Mouse (Mus musculus) midbrain, postnatal 0 days (tissue): ENCODE measurements around the gene Higd1c. TPM values are rescaled to one million over a fixed set of nuclear protein-coding genes. Genes with fewer than 3 reads are reported as not detected.
"Not testable (repeated sequence)": the region's sequence is repeated elsewhere in the genome, so short reads cannot be mapped to it uniquely, and the experiment has no call there.

Experiments used
- ATAC-seq: fragments of 200-750 bp; cut with Nextera tagmentation; 2 replicates; pipeline ENCODE4 v1.8.0; 2017; ENCODE audit warnings: moderate number of reproducible peaks, mild to moderate bottlenecking, moderate TSS enrichment, moderate library complexity; ENCODE audit not compliant: low FRiP score
- DNase-seq: peaks from one replicate; pipeline ENCODE4 v3.0.0-alpha.2; 2015; ENCODE audit warnings: low spot score
- H3K27ac ChIP-seq: fragments of 300-500 bp; sonication (generic); 2 replicates; pipeline ENCODE4 v1.5.1; 2014; ENCODE audit warnings: low read depth, mild to moderate bottlenecking, low read length, mixed read lengths
- H3K27me3 ChIP-seq: fragments of 300-500 bp; sonication (generic); 2 replicates; pipeline ENCODE4 v1.6.1; 2014; ENCODE audit warnings: low read length, control low read depth, mixed read lengths; ENCODE audit not compliant: insufficient read depth
- H3K36me3 ChIP-seq: fragments of 300-500 bp; sonication (generic); 2 replicates; pipeline ENCODE4 v1.6.1; 2014; ENCODE audit warnings: low read length, control low read depth, mixed read lengths; ENCODE audit not compliant: insufficient read depth
- H3K4me1 ChIP-seq: fragments of 300-500 bp; sonication (generic); 2 replicates; pipeline ENCODE4 v1.6.1; 2014; ENCODE audit warnings: mild to moderate bottlenecking, control low read depth, antibody characterized with exemption, low read length, mixed read lengths; ENCODE audit not compliant: insufficient read depth
- H3K4me2 ChIP-seq: fragments of 300-500 bp; sonication (generic); 2 replicates; pipeline ENCODE4 v1.6.1; 2014; ENCODE audit warnings: low read depth, mild to moderate bottlenecking, low read length, mixed read lengths; ENCODE audit not compliant: poor library complexity, severe bottlenecking
- H3K4me3 ChIP-seq: fragments of 300-500 bp; sonication (generic); 2 replicates; pipeline ENCODE4 v1.5.1; 2014; ENCODE audit warnings: low read depth, mild to moderate bottlenecking, low read length, moderate library complexity
- H3K9ac ChIP-seq: fragments of 300-500 bp; sonication (generic); replicated peaks from 2 replicates; pipeline ENCODE4 v1.6.1; 2014; ENCODE audit warnings: mild to moderate bottlenecking, low read length, moderate library complexity, mixed read lengths; ENCODE audit not compliant: poor library complexity, severe bottlenecking
- H3K9me3 ChIP-seq: fragments of 300-500 bp; sonication (generic); 2 replicates; pipeline ENCODE4 v1.6.1; 2016; ENCODE audit warnings: low read length, control low read depth
- CTCF ChIP-seq: IDR thresholded peaks from 2 replicates; pipeline ENCODE4 v1.5.1; 2016; ENCODE audit warnings: antibody characterized with exemption, mild to moderate bottlenecking
- WGBS: fragments of 180-500 bp; shearing (Covaris S2); extraction: QIAGEN DNeasy Blood & Tissue Kit; methylation state at CpG from one replicate; pipeline ENCODE4 v1.1.7; 2014; 5-methylcytosine and 5-hydroxymethylcytosine counted together
- polyA plus RNA-seq: library from polyadenylated mRNA; unstranded; fragments of >200 nt; fragmentation: Nextera tagmentation; extraction: Ambion mirVana; gene quantifications from 2 replicates; pipeline ENCODE4 v1.2.1, GENCODE M21; 2015
- total RNA-seq: library from RNA; depleted of rRNA; stranded (reverse); fragments of >200 nt; gene quantifications from 2 replicates; pipeline ENCODE4 v1.2.3, GENCODE M21; 2014

Gene Higd1c
- total and polyA plus RNA-seq, 2 experiments from 2014 or later = not detected

DNA sequence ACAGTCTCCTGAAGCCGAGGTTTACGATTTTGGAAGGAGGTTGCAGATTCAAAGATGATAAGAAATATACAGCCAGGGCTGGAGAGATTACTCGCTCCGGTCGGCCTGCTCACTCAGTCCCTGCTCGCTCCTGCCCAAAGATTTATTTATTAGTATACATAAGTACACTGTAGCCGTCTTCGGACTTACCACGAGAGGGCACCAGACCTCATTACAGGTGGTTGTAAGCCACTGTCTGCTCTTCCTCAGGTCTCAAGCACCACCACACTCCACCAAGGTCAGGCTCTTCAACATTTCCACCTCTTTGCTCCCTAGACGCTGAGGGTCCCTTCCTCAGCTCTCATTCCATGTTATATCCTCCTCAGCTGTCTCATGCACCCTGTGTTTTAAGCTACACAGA lies 26.5 kb upstream of the Higd1c start:
- not testable (repeated sequence) for ATAC-seq, H3K36me3 ChIP-seq, H3K4me1 ChIP-seq, H3K4me3 ChIP-seq, H3K4me2 ChIP-seq, H3K9me3 ChIP-seq, H3K9ac ChIP-seq, H3K27me3 ChIP-seq, H3K27ac ChIP-seq
- WGBS = 44% methylated on average over 10 of the region's 10 CpGs
- peak; percentile 57 for TF ChIP-seq CTCF
- peak; percentile 28 for DNase-seq

DNA sequence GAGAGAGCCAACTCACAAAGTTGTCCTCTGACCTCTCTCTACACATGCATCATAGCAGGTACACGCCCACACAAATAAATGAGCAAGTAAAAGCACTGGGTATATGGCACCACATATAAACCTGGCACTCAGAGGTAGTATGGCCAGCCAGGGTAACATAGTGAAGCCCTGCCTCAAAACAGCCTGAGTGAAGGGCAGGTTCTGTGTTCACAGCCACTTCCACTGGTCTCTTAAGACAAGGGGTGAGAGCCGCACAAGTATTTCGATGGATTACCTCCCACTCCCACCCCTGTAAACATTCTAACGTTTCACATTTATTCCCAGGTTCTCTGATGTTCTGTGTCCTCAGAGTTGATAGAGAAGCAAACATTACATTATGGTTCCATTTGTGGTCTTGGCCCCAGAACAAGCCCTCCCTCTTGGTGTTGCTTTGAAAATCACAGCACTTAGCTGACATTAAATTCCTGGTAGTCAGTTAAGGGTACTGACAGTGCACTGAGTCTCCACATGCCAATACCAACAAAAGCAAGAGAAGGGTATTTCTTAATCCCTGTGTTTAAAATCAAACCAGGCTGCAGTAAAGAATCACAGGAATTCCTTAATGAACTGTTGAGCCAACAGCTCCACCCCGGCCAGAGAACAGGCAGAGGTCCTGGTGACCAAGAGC lies 22.9 kb upstream of the Higd1c start:
- not testable (repeated sequence) for H3K27ac ChIP-seq, H3K27me3 ChIP-seq, H3K36me3 ChIP-seq, H3K4me3 ChIP-seq, DNase-seq, H3K9ac ChIP-seq, H3K9me3 ChIP-seq, ATAC-seq, H3K4me1 ChIP-seq, H3K4me2 ChIP-seq
- WGBS = 72% methylated on average over 4 of the region's 5 CpGs

DNA sequence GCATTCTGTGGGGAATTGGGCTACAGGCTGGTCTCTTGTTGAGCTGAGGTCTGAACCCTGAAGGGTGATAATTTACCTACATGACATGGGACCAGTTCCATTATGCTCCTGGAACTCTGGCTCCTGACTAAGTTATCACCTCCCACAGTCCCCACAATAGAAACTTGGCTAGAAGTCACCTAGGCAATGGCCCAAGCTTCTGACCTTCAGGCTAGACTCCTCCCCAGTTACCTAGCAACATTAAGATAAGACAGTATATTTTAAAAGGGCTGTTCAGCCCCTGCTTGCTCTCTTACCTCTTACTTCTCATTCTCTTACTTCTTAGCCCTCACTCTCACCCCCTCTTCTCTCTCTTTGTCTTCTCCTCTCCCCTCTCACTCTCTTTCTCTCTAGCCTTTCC lies 18.9 kb upstream of the Higd1c start:
- no peaks in the 10 kb centered on the region for H3K4me1 ChIP-seq
- H3K9me3 ChIP-seq = no peaks in the 10 kb centered on the region
- no peak overlapping the region for H3K4me3 ChIP-seq
- DNase-seq = no peak
- ATAC-seq = no peak
- H3K4me2 ChIP-seq = no peak overlapping the region
- no peaks in the 10 kb centered on the region for H3K27me3 ChIP-seq
- H3K9ac ChIP-seq = no peak overlapping the region
- no peak overlapping the region for H3K27ac ChIP-seq
- H3K36me3 ChIP-seq = no peaks in the 10 kb centered on the region
- no peak for TF ChIP-seq CTCF

DNA sequence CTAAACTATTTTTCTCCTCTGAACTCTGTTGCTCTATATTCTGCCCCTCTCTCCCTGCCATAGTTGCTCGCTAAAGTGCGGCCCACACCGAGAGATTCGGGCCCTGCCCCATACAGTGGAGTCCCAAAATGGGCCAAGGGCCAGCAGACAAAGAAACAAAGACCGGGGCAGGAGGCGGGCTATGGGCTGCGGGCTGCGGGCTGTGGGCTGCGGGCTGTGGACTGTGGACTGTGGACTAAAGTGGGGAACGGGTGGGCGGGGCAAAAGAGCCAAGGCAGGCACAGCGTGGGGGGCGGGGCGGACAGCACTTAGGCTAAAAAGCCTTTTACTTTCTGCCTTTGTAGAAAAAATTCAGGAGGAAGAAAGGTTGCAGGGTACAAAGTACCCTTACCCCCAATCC lies 17.6 kb upstream of the Higd1c start:
- no peak for TF ChIP-seq CTCF
- Histone ChIP-seq H3K4me1 (no peaks in the 10 kb centered on the region), H3K9me3 (no peaks in the 10 kb centered on the region), H3K9ac (no peak overlapping the region), H3K27me3 (no peaks in the 10 kb centered on the region), H3K36me3 (no peaks in the 10 kb centered on the region), H3K27ac (no peak overlapping the region), H3K4me2 (no peak overlapping the region), H3K4me3 (no peak overlapping the region)
- DNase-seq (no peak), ATAC-seq (no peak)
- WGBS = 71% methylated on average over 14 of the region's 14 CpGs

DNA sequence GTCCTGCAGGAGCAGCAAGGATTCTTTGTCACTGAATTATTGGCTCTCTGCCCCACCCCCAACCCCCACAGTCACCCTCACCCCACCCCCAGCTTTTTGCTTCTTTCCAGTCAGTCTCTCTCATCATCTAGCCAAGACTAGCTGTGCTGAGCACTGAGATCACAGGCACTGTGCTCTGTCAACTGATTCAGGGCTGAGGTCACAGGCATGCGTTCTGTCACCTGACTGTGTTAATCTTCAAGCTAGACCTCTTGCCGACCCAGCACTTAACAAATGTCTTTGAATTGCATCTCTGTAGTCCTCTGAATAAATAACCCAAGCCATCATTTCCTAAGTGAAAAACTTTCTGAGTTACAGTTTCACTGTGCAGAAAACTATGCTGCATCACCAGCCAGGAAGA lies 14.8 kb upstream of the Higd1c start:
- Histone ChIP-seq H3K9me3 (no peaks in the 10 kb centered on the region), H3K36me3 (no peaks in the 10 kb centered on the region), H3K4me1 (no peaks in the 10 kb centered on the region), H3K27me3 (no peaks in the 10 kb centered on the region), H3K27ac (no peak overlapping the region), H3K9ac (no peak overlapping the region), H3K4me3 (no peak overlapping the region), H3K4me2 (no peak overlapping the region)
- TF ChIP-seq CTCF = no peak
- no peak for DNase-seq
- ATAC-seq = no peak
- 46% methylated on average over 2 of the region's 2 CpGs for WGBS

DNA sequence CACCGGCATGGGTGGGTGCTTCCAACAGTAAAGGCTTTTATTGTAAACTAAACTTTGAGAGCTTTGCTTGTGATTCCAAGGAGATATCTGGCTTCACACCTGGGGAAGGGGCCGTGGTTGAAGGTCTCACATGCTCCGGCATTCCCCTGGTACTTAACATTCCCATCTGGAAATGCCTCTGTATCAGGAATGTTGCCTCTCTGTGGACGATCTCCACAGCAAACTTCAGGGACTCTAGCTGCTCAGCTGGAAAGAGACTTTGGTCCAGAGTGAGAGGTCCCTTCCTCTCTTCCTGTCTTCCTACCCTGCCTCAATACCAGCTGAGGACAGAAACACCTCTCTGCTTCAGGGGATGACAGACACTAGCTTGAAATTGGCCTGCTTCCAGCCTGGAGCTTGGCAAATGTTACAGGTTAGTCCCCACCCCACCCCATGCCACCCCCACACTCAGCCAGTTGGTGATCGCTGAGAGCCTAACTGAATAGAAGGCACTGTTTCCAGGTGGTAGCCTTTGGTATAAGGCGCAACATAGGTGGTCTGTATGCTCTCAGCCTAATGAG lies 12.8 kb upstream of the Higd1c start:
- TF ChIP-seq CTCF = no peak
- WGBS = 79% methylated on average over 6 of the region's 6 CpGs
- H3K9ac ChIP-seq = no peak overlapping the region
- no peak overlapping the region for H3K4me3 ChIP-seq
- H3K9me3 ChIP-seq = no peaks in the 10 kb centered on the region
- ATAC-seq (no peak), DNase-seq (no peak)
- no peak overlapping the region for H3K4me2 ChIP-seq
- H3K4me1 ChIP-seq = no peaks in the 10 kb centered on the region
- H3K27ac ChIP-seq = no peak overlapping the region
- H3K27me3 ChIP-seq = no peaks in the 10 kb centered on the region
- H3K36me3 ChIP-seq = no peaks in the 10 kb centered on the region
